In genomic region chr2:146872697-146873096, GRCm38 (mm10) we compare ENCODE assay signal across 15 mouse cellular contexts. TPM values are rescaled to one million over a fixed set of nuclear protein-coding genes. Genes with fewer than 3 reads are reported as not detected.
DNase-seq lines count a peak whose midpoint lies in the region; ATAC-seq lines count a peak whose summit lies in the region.
"Had no signal": no experiment of that assay in that cellular context is flagged by ENCODE, and none has a peak within 500 bp of the region (broad histone marks: within the 10 kb centered on the region; RNA-seq: fewer than 3 reads in every experiment).

No protein-coding gene starts in this region.

- H3K4me1 ChIP-seq in heart, embryonic 12.5 days (replicated peaks), result peaks cover 5% of the 10 kb centered on the region
- H3K4me1 ChIP-seq in liver, embryonic 16.5 days (ENCODE audit: control insufficient read depth, low read depth, low read length), result no peaks in the 10 kb centered on the region
- H3K4me1 ChIP-seq in liver, embryonic 12.5 days, result no peaks in the 10 kb centered on the region
- H3K4me1 ChIP-seq: embryonic facial prominence, embryonic 10.5 days; limb, embryonic 15.5 days; midbrain, embryonic 10.5 days had no signal

- 59% methylated on average over 3 of the region's 3 CpGs for WGBS in heart, embryonic 12.5 days
- WGBS in liver, embryonic 16.5 days (ENCODE audit: insufficient replicate concordance), result 31% methylated on average over 3 of the region's 3 CpGs
- 24% methylated on average over 3 of the region's 3 CpGs for WGBS in liver, embryonic 12.5 days (ENCODE audit: insufficient replicate concordance)

- H3K9me3 ChIP-seq in heart, embryonic 12.5 days (replicated peaks), result no peaks in the 10 kb centered on the region
- no peaks in the 10 kb centered on the region for H3K9me3 ChIP-seq in liver, embryonic 16.5 days (replicated peaks; ENCODE audit: control insufficient read depth, low read length)
- H3K9me3 ChIP-seq in liver, embryonic 12.5 days (replicated peaks), result no peaks in the 10 kb centered on the region
- H3K9me3 ChIP-seq: embryonic facial prominence, embryonic 10.5 days; limb, embryonic 15.5 days; midbrain, embryonic 10.5 days had no signal

- no peaks in the 10 kb centered on the region for H3K36me3 ChIP-seq in heart, embryonic 12.5 days
- no peaks in the 10 kb centered on the region for H3K36me3 ChIP-seq in liver, embryonic 16.5 days (ENCODE audit: control insufficient read depth, insufficient read depth)
- H3K36me3 ChIP-seq in liver, embryonic 12.5 days, result no peaks in the 10 kb centered on the region
- H3K36me3 ChIP-seq: embryonic facial prominence, embryonic 10.5 days; limb, embryonic 15.5 days; midbrain, embryonic 10.5 days had no signal

- H3K4me3 ChIP-seq in heart, embryonic 12.5 days, result no peak overlapping the region
- no peak overlapping the region for H3K4me3 ChIP-seq in liver, embryonic 16.5 days (ENCODE audit: low read depth, low read length)
- H3K4me3 ChIP-seq in liver, embryonic 12.5 days, result no peak overlapping the region
- H3K4me3 ChIP-seq: embryonic facial prominence, embryonic 10.5 days; limb, embryonic 15.5 days; midbrain, embryonic 10.5 days had no signal

- peak; percentile 57; the same call in 1 of the 2 replicates for ATAC-seq in heart, embryonic 12.5 days (ENCODE audit: insufficient number of reproducible peaks, low FRiP score)
- 0 out of 2 replicates have a peak, but pooled peaks have one; percentile 32 for ATAC-seq in liver, embryonic 16.5 days (ENCODE audit: low read depth)
- ATAC-seq in liver, embryonic 12.5 days, result no peak

- no peak for DNase-seq in heart, postnatal 14 days
- peak; percentile 67 for DNase-seq in 416B (ENCODE audit: low read depth)
- DNase-seq in lung, postnatal 36 days, result peak; percentile 20
- DNase-seq in cerebellum, postnatal 36 days, result no peak
- DNase-seq in layer of hippocampus, adult 9-11 months, result no peak
- DNase-seq: adrenal gland, postnatal 10 days; cerebellum, postnatal 10 days; gastrocnemius, postnatal 25 days; thymus, postnatal 14 days had no signal

- H3K27ac ChIP-seq in heart, embryonic 12.5 days (ENCODE audit: poor library complexity, severe bottlenecking), result no peak overlapping the region
- H3K27ac ChIP-seq in liver, embryonic 16.5 days (ENCODE audit: low read length), result no peak overlapping the region
- H3K27ac ChIP-seq in liver, embryonic 12.5 days, result no peak overlapping the region
- H3K27ac ChIP-seq: embryonic facial prominence, embryonic 10.5 days; limb, embryonic 15.5 days; midbrain, embryonic 10.5 days had no signal

- no peaks in the 10 kb centered on the region for H3K27me3 ChIP-seq in heart, embryonic 12.5 days (replicated peaks)
- no peaks in the 10 kb centered on the region for H3K27me3 ChIP-seq in liver, embryonic 16.5 days (ENCODE audit: control insufficient read depth, insufficient read depth, low read depth, low read length)
- no peaks in the 10 kb centered on the region for H3K27me3 ChIP-seq in liver, embryonic 12.5 days (replicated peaks)
- H3K27me3 ChIP-seq: limb, embryonic 15.5 days had no signal

- intact Hi-C loops in heart, postnatal 14 days (cut with DNase I), result no loop called here

- no peak overlapping the region for H3K9ac ChIP-seq in heart, embryonic 12.5 days
- H3K9ac ChIP-seq in liver, embryonic 16.5 days (ENCODE audit: low read depth, low read length), result no peak overlapping the region
- no peak overlapping the region for H3K9ac ChIP-seq in liver, embryonic 12.5 days
- H3K9ac ChIP-seq: limb, embryonic 15.5 days had no signal

- no peak overlapping the region for H3K4me2 ChIP-seq in heart, embryonic 12.5 days
- H3K4me2 ChIP-seq in liver, embryonic 16.5 days (ENCODE audit: low read depth, low read length), result no peak overlapping the region
- H3K4me2 ChIP-seq in liver, embryonic 12.5 days, result no peak overlapping the region
- H3K4me2 ChIP-seq: limb, embryonic 15.5 days had no signal

RNA-seq across cellular contexts. Expression of gene Kiz, which starts 17.0 kb away (rescaled TPM):
- 20.3 and 20.5 TPM in 2 replicates for polyA plus RNA-seq in heart, embryonic 12.5 days (2016; fragmentation: Nextera tagmentation; extraction: Ambion mirVana)
- 10 to 100 TPM; 54.5 to 64.3 TPM for total RNA-seq in heart, postnatal 14 days (2021)
- polyA plus RNA-seq in liver, embryonic 16.5 days (2015; fragmentation: Nextera tagmentation; extraction: Ambion mirVana), result 10.8 and 12.1 TPM in 2 replicates
- 14.4 and 16.9 TPM in 2 replicates for polyA plus RNA-seq in liver, embryonic 12.5 days (2016; fragmentation: Nextera tagmentation; extraction: Ambion mirVana)

Comparison
In these comparisons a context has a peak if more than half of its experiments do, and no peak if none do; other contexts are left out.
1. DNase-seq: peak in 416B (single experiment) and lung, postnatal 36 days (single experiment); none in heart, postnatal 14 days (0 of 2), cerebellum, postnatal 36 days (0 of 2) and layer of hippocampus, adult 9-11 months (single experiment).